Mouse (Mus musculus) liver, adult (tissue): ENCODE measurements around the gene Tsc22d4.
A peak's percentile ranks its signal among the peaks of the same experiment; 100 is the strongest.

ENCODE experiments used
- GATA4 ChIP-seq: IDR thresholded peaks from 2 replicates; pipeline ENCODE4 v1.6.1; 2014; ENCODE audit warnings: mild to moderate bottlenecking, low read length; ENCODE audit not compliant: insufficient replicate concordance

Tsc22d4 gene

DNA sequence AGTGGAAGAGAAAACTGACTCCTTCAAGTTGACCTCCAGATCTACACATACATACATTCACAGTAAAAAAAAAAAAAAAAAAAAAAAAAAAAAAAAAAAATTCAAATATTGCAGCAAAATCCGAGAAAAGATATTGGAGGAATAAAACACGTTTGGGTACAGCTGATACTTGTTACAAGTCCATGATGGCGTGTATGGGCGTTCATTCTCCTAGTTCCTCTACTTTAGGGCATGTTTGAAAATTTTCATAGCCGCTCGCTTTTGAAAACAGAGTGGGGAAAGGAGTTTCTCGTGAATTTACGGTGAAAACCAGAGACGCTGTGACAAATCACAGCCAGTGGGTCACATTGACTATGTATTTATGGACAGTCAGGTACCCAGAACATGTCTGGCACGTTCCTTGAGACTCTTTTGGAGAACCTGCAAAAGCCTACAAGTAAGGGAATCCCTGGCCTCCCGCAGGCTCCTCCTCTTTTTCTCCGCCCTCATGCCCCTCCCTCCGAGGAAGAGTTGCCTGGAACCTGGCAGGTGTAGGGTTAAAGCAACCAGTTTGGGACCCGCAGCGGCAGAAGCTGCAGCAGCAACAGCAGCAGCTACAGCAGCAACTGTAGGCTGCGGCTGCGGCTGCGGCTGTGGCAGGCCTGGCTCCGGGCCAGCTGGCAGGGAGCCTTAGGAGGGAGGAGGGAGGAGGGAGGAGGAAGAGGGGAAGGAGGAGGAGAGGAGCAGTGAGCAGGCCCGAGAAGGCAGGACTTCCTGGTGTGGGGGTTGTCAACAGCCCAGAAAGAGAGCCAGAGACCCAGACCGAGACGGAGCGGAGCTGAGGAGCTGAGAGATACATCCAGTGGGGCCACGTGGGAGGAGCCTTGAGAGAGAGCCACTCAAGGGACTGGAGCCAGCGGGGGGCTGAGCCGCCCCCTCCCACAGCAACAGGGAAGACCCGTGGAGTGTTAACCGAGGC is at the start of gene Tsc22d4:
Gene Tsc22d4, plus strand, starts transcription at position 517 of the 958 bp plus-strand sequence.
- peak; percentile 55; the same call in 1 of the 2 replicates for TF ChIP-seq GATA4

DNA sequence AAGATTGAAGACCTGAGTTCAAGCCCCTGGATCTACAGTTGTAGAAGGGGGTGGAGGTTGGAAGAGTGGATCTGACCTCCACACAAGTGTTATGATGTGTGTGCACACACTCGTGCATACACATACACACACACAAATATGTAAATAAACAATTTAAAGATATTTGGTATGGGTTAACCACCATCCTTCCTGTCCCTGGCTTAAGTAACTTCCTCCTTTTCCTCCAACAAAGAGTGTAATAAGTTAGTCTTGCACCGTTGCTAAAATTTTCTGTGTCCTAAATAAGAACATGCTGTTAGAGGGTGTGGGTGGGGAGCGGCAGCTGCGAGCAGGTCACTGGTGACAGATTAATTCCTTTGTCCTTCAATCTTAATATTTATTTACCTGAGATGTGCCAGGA is 49.6 kb upstream of the Tsc22d4 start:
- TF ChIP-seq GATA4: no peak

DNA sequence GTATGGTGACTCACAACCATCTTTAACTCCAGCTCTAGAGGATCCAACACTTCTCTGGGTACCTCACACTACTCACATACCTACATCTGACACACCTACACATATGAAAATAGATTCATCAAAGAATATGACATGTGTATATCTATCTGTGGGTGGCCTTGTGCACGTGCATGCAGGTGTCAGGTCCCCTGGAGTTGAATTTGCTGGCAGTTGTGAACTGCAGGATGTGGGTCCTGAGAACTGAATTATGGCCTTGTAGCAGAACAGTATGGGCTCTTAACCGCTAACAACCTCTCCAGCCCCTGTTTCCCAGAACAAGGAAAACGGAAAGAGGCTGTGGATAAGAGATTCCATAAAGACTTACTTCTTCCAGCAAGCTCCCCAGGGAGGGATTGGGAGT is 46.5 kb upstream of the Tsc22d4 start:
- no peak for TF ChIP-seq GATA4

DNA sequence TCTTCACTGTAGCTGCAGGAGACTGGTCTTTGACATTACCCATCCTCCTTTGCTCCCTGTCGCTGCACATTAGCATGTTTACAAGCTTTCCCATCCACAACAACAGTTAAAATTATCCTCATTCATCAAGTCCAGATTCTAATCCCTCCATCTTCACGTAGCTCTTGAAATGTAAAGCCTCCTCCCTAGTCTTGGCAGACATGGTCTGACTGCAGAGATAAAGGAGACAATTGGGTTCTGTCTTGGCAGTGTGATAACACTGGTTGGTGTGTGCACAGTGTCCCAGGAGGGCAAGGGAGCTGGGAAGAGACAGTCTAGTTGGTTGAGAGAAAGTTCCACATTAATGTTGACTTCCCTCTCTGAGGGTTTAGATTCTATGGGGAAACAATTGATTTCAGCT is 45.7 kb upstream of the Tsc22d4 start:
- TF ChIP-seq GATA4: no peak

DNA sequence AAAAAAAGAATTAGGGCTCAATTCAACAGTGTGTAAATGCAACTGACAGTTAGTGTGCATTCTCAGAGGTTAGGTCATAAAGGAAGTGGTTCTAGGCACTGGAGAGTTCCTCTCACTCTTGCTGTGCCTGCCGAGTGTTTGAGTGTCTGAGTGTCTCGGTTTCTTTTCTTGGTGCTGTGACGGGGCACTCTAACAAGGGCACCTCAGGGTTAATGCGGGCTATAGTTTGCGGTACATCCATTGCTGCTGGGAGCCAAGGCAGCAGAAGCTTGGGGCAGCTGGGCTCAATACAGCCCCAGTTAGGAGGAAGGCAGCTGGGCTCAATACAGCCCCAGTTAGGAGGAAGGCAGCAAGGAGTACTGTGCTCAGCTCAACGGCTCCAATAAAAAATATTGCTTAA is 40.3 kb upstream of the Tsc22d4 start:
- no peak for TF ChIP-seq GATA4

DNA sequence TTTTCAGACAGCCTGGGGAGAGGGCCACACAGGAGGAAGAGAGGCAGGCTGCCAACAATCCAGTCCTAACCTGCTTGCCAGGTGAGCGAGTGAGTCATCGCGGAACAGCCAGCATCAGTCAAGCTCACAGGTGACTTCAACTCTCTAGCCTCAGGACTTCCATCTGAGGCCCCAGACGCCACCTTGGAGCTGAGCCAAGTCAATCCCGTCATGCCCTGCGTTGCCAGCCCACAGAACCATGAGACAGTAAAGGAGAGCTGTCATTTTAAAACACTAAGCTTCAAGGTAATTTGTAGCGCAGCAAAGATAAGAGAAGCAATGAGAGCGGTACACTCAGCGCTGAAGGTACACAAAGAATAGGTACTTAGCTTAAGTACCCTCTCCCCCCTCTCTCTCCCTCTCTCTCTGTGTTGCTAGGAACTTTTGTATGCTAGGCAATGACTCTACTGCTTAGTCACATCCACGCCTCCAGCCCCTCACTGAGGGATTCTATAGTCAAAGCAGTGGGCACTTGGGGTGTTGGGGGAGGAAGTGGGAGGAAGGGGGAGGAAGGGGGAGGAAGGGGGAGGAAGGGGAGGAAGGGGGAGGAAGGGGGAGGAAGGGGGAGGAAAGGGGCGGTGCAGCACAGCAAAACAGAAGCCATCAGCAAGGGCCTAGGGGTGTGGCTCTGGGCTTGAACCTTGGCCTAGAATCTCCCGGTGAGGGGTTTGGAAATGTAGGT is 38.5 kb upstream of the Tsc22d4 start:
- TF ChIP-seq GATA4: no peak

DNA sequence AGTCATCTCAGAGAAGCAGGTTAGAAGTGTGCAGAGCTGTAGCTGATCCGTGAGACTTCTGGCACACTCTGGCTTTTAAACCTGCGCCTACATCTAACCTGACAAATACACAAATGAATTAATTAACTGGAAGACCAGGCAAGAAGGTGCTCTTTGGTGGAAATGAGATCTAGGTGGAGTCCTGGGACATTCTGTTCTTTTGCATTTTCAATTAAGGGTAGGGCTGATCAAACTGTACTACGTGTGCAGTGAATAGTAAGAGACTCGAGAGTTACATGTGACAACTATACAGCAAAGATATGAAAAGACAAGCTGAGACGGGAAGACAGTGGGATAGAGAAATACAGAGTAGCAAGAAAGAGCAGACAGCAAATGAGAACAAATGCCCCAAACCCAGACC is 32.1 kb upstream of the Tsc22d4 start:
- no peak for TF ChIP-seq GATA4

DNA sequence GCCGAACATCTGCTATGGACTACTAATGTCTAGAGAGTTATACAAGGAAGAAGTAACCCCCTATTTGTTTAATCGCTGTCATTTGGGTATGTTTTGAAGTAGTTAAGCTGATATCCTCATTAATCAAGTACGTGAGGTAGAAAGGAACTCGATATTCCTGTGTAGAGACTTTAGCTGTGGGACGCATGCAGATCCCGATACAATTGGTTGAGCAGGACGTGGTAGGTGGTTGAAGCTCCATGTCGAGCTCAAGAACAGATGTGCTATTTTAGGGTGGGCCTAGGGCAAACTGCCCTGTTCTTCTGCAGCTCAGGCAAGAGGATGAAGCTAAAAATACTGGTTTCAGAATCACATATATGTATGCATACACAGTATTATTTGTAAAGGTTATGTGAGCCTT is 29.8 kb upstream of the Tsc22d4 start:
- TF ChIP-seq GATA4: no peak

DNA sequence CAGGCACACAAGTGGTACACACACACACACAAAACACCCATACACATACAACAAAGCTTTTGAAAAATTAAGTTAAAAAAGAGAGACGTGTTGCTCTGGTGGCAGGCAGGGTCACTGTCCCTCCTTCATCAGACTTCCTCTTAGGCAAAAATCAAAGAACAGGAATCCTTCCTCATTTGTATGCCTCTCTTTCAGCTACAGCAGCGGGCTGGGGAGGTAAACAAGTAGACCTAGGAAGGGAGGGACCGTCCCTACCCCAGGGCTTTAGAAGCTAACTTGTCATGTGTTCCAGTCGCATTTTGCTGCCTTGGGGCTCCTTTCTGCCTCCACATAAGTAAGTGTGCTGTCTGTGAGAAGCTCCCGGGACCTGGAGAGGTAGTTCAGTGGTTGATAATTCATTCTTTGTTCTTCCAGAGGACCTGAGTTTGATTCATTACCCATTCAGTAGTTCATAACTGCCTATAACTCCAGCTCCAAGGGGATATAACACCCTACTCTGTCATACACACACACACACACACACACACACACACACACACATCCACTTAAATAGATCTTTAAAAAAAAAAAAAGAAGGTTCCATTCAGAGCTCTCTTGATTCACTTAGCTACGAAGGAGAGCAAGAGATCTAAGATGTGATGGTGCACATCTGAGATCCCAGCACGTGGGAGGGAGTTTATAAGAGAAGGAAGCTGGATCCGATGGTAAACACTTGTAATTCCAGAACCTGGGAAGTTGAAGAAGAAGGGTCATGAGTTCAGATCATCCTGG is 27.3 kb upstream of the Tsc22d4 start:
- TF ChIP-seq GATA4: no peak

DNA sequence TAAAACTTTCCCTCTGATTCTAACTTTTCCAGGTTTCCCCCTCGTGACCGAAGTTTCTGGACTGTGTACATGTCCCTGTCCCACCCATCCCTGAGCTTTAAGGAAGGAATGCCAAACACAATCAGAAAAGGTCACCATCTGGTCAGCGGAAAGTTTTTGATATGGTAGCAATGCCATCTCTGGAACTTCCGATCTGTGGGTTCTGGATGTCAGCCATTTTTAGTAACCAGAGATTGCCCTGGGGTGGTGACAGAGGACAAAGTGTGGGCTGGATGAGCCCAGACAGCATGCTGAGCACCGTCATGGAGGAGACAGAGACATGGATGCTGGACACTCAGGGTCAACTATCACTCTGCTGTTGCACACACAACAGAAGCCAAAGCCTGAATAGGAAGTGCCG is 26.4 kb upstream of the Tsc22d4 start:
- TF ChIP-seq GATA4: peak; percentile 81

DNA sequence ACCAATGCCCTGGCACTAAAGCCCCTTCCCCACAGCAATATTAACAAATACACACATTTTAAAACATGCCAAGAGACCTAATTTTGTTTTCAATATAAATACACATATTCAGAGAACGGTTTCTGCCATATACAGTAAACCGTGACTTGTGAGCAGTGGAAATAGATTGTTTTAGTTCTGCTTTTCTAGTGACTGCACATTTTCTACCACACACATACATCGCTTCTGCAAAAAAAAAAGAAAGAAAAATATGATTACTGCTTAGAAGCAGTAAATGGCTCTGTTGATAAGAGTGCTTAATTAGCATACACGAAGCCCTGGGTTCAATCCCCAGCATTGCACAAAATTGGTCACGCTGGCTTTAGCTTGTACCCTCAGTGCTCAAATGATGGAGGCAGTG is 21.7 kb upstream of the Tsc22d4 start:
- TF ChIP-seq GATA4: no peak

DNA sequence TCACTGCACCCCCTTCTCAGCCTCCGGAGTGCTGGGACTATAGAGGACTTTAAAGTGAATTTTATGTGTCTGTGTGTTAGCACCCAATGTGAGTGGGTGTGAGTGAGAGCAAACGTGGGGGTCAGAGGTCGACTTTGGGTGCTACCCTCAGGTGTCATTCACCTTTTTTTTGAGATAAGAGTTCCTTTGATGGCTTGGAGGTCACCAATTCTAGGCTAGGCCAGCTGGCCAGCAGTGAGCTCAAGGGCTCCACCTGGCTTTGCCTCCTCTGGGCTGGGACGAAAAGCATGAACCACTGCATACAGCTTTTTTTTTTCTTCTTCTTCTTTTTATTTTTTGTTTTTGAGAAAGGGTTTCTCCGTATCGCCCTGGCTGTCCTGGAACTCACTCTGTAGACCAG is 18.8 kb upstream of the Tsc22d4 start:
- peak; percentile 43; the same call in 1 of the 2 replicates for TF ChIP-seq GATA4

DNA sequence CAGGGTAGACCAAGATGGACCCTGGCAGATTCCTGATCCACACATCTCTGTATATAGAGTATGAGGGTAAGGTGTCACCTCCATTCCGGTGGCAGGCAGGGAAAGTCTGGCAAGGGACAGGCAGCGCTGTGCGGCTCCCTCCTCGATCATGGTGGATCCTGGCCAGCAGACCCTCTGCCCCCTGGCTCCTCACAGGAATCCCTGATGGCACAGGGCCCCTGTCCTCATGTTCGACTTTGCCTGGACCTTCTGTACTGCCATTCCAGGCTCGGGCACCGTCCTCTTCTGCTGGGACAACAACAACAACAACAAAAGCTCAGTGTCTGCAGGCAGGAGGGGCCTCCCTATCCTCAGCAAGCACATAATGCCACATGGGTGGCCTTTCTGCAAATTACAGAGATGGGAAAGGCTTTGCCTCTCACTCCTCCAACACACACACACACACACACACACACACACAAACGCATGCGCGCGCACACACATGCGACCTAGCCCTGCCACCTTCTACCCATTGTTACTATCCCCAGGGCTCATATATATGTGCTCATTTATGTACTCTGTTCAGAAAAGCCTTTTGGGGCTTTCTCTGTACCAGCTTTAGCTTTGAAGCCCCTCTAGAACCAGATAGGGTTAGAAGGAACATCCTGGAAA is 11.8 kb upstream of the Tsc22d4 start:
- TF ChIP-seq GATA4: no peak

DNA sequence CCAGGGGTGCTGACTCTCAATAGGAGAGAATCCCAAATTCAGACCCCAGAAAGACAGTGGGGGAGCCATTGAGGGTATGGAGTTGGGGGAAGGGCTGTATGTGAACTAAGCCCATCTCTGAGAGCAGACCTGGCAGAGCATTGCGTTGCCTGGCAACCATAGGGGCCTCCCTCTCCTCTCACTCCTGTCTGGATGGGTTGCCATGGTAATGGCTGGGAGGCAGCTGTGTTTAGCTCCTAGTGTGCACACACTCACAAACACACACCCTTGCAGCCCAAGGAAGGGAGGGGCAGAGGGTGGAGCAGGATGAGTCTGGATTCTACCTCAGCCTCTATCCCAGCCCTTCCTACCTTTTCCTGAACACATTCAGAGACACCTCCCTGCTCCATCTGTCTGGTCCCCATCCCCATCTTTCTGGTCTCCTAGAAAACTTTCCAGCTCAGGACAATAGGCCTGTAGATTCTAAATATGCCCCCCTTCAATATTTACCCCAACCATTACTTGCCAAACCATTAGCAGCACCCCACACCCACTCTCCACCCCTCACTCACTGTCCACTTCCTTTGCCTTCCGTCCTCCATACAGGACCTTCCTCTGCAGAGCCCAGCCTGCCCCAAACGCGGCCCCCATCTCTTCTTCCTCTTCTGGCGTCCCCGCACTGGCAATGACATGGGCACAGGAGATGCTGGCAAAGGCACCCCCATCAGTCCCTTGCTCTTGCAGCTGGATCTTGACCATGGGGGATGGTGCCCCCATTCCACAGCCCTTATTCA is 11.1 kb upstream of the Tsc22d4 start:
- no peak for TF ChIP-seq GATA4
